Mouse (Mus musculus) forebrain, embryonic 13.5 days (tissue): ENCODE results near the gene Chst3. TPM values are rescaled to one million over a fixed set of nuclear protein-coding genes. Genes with fewer than 3 reads are reported as not detected.
"Not testable (repeated sequence)": the region's sequence is repeated elsewhere in the genome, so short reads cannot be mapped to it uniquely, and the experiment has no call there.

ENCODE experiments used
- ATAC-seq: fragments of 200-750 bp; cut with Nextera tagmentation; 2 replicates; pipeline ENCODE4 v1.8.0; 2017
- H3K27ac ChIP-seq: fragments of 300-500 bp; sonication (generic); 2 replicates; pipeline ENCODE4 v1.5.1; 2015; ENCODE audit warnings: inconsistent platforms, mild to moderate bottlenecking, moderate library complexity
- H3K27me3 ChIP-seq: fragments of 300-500 bp; sonication (generic); 2 replicates; pipeline ENCODE4 v1.6.1; 2015; ENCODE audit warnings: mild to moderate bottlenecking, inconsistent platforms
- H3K36me3 ChIP-seq: fragments of 300-500 bp; sonication (generic); 2 replicates; pipeline ENCODE4 v1.6.1; 2015; ENCODE audit warnings: mild to moderate bottlenecking, inconsistent platforms; ENCODE audit not compliant: poor library complexity, severe bottlenecking
- H3K4me1 ChIP-seq: fragments of 300-500 bp; sonication (generic); 2 replicates; pipeline ENCODE4 v1.6.1; 2015; ENCODE audit warnings: inconsistent platforms
- H3K4me2 ChIP-seq: fragments of 300-500 bp; sonication (generic); 2 replicates; pipeline ENCODE4 v1.6.1; 2015; ENCODE audit warnings: inconsistent platforms, mild to moderate bottlenecking, moderate library complexity
- H3K4me3 ChIP-seq: fragments of 300-500 bp; sonication (generic); 2 replicates; pipeline ENCODE4 v1.5.1; 2015; ENCODE audit warnings: mild to moderate bottlenecking, inconsistent platforms
- H3K9ac ChIP-seq: fragments of 300-500 bp; sonication (generic); 2 replicates; pipeline ENCODE4 v1.6.1; 2015; ENCODE audit warnings: mild to moderate bottlenecking, inconsistent platforms
- H3K9me3 ChIP-seq: fragments of 300-500 bp; sonication (generic); replicated peaks from 2 replicates; pipeline ENCODE4 v1.6.1; 2016; ENCODE audit warnings: inconsistent platforms
- WGBS: fragments of 180-500 bp; shearing (Covaris S2); methylation state at CpG from one replicate; pipeline ENCODE4 v1.1.7; 2015; 5-methylcytosine and 5-hydroxymethylcytosine counted together
- microRNA-seq: library from miRNA; unstranded; fragments of <30 nt; microRNA quantifications from one replicate; pipeline ENCODE4, GENCODE M21; 2016
- polyA plus RNA-seq: library from polyadenylated mRNA; unstranded; fragments of >200 nt; fragmentation: Nextera tagmentation; extraction: Ambion mirVana; gene quantifications from 2 replicates; pipeline ENCODE4 v1.2.1, GENCODE M21; 2015

The Chst3 gene
- polyA plus RNA-seq, 1 experiment from 2014 or later, result 2.1 TPM

DNA sequence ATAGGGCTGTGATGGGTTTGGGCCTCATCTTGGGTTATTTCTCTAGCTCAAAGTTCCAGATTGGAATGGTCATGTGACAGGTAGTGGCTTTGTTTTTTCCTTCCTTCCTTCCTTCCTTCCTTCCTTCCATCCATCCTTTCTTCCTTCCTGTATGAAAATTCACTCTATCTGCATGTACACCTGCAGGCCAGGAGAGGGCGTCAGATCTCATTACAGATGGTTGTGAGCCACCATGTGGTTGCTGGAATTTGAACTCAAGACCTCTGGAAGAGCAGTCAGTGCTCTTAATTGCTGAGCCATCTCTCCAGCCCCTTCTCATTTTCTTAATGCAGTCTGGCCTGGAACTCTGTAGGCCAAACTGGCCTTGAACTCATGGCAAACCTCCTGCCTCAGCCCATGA, 83.0 kb downstream of the Chst3 start:
- H3K9me3 ChIP-seq, H3K4me2 ChIP-seq, H3K36me3 ChIP-seq, ATAC-seq, H3K4me1 ChIP-seq, H3K9ac ChIP-seq, H3K4me3 ChIP-seq, H3K27me3 ChIP-seq, H3K27ac ChIP-seq: not testable (repeated sequence)
- WGBS, result 52% methylated on average over 1 of the region's 1 CpGs

DNA sequence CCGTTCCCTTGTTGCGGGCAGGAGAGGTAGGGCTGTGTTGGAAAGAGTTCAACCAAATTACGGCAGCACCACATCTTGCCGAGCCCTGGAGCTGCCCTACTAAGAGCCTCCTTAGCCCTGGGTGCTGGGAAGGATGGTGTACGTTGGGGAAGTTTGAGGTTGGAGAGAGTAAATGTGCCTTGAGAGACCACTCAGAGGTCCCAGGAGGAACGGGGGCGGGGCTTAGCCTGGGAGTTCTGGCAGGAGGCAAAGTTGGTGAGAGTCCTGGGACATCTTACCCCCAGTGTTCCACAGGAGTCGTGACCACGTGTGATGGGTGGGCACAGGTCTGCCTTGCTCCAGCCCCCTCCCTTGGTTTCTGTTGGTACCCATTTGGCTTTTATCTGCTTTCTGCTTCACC, 84.9 kb downstream of the Chst3 start:
- Histone ChIP-seq H3K4me3 (no peak overlapping the region), H3K36me3 (peaks cover 16% of the 10 kb centered on the region; the same call in 1 of the 2 replicates), H3K27ac (no peak overlapping the region), H3K27me3 (no peaks in the 10 kb centered on the region), H3K9me3 (no peaks in the 10 kb centered on the region), H3K4me1 (no peaks in the 10 kb centered on the region), H3K4me2 (no peak overlapping the region), H3K9ac (no peak overlapping the region)
- ATAC-seq, result no peak
- WGBS, result 51% methylated on average over 9 of the region's 9 CpGs

DNA sequence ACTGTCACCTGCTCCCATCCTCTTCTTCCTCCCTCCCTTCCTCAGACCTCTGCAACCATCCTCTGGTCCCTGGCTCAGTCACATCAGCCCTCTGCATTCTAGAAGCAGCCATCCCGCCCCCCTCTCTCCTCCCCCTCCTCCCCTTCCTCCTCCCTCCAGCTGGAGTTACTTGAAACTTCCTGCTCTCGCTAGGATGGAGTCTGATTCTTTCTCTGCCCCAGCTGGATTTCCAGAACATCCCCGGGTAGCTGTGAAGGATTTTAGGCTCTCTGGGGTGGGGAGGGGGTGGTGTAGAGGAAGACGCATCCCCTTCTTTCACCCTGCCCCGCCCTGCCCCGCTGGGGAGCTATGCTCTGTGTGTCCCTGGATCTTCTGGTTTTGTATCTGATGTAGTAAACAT, 85.6 kb downstream of the Chst3 start:
- ATAC-seq, result no peak
- Histone ChIP-seq H3K9ac (no peak overlapping the region), H3K4me1 (no peaks in the 10 kb centered on the region), H3K9me3 (no peaks in the 10 kb centered on the region), H3K4me3 (no peak overlapping the region), H3K27me3 (no peaks in the 10 kb centered on the region), H3K4me2 (no peak overlapping the region), H3K36me3 (peaks cover 16% of the 10 kb centered on the region; the same call in 1 of the 2 replicates), H3K27ac (no peak overlapping the region)
- 32% methylated on average over 6 of the region's 6 CpGs for WGBS

Small RNA genes within 50 kb of the gene (microRNA-seq; reads per million reads assigned to microRNA genes)
- gene Gm22117, result not detected

Other genes starting within 250 kb of the Chst3 start
- gene Ascc1, start 216.5 kb downstream of the Chst3 start, polyA plus RNA-seq, result 42.1 and 43.1 TPM in 2 replicates
- gene Anapc16, start 216.1 kb downstream of the Chst3 start, polyA plus RNA-seq, result 122 TPM in 2 replicates
- gene Spock2, start 113.0 kb downstream of the Chst3 start, polyA plus RNA-seq, result 19.7 and 25.9 TPM in 2 replicates
- gene Psap, start 58.4 kb upstream of the Chst3 start, polyA plus RNA-seq, result 92.2 and 131 TPM in 2 replicates
- 1.2 and 1.3 TPM in 2 replicates for gene Vsir, start 127.6 kb upstream of the Chst3 start, polyA plus RNA-seq
- gene Gm17455, start 180.5 kb upstream of the Chst3 start, polyA plus RNA-seq, result 2.0 and 4.2 TPM in 2 replicates